Mouse (Mus musculus): ENCODE measurements at regions not wholly inside any gene's neighbourhood (a gene's known extent, or its start where the extent isn't known, plus 50 kb on each side); places are given as distances from the start of the nearest gene placed in this dataset.

DNA sequence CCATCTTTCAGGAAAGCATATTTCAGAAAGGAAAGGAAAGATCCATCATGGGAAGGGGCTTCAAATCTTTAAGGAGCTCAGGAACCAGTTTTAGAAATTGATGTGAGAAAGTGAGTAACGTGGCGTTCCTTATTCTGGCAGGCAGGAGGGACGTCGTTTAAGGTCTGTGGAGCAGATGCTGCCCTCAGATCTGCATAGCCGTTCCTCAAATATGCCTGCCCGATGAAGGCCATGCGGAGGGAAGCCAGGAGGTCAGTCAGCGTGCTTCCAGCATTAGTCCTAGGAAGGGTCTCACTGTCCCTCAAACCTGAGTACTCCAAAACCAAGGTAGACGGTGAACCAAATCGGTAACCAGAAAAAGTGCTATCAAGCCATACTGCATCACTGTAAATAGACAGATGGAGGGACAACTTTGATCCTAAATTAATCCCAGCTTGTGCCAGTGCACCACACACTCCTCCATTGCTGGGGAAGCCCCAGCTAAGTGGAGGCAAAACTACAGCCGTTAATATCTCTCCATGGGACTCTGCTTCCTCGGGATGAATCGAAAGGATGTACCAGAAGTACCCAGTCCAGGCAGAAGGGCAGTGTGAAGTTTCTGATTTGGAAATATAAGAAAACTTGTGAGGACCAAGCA is 428.9 kb downstream of the Efnb2 start:
- ATAC-seq (replicated peaks; ENCODE audit: insufficient number of reproducible peaks, insufficient read depth, low FRiP score, low read depth) = no peak
- H3K27me3 ChIP-seq = no peaks in the 10 kb centered on the region
- H3K9ac ChIP-seq = no peak overlapping the region
- 80% methylated on average over 13 of the region's 13 CpGs for WGBS
- H3K4me3 ChIP-seq = no peak overlapping the region
- no peaks in the 10 kb centered on the region for H3K9me3 ChIP-seq (replicated peaks)
- 0 out of 2 replicates have a peak, but pooled peaks cover 1% of the 10 kb centered on the region for H3K4me1 ChIP-seq (replicated peaks)
- no peak overlapping the region for H3K4me2 ChIP-seq
- H3K27ac ChIP-seq = no peak overlapping the region
- H3K36me3 ChIP-seq = no peaks in the 10 kb centered on the region

DNA sequence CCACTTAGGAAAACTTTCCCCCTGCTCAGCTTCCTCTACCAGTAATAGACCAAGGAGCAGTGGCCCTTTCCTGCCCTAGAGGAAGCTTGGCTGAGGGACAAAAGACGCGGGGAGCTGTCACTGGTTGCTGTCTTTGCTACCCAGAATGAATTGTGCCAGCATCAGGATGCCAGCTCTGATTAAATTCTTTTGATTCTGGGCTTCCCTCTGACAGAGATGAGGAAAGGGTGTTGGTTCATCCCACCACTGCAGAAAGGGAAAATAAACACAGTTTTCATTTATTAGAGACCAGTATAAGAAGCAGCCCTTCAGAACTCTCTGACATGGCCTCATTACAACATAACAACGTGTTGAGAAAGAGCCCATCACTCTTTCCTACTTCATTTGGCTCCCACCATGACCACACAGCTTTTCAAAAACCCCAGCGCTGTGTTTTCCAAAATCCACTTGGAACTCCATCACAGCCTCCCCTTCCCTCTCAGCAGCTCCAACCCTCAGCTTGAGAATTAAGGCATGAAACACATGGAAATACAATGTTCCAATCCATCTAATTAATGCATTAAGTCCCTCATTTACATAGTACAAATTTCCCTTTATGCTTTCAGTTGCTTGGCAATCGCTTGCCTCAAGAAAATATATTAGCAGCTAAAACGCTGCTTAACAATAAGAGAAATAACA is 429.6 kb downstream of the Efnb2 start:
- H3K36me3 ChIP-seq = no peaks in the 10 kb centered on the region
- no peaks in the 10 kb centered on the region for H3K9me3 ChIP-seq (replicated peaks)

DNA sequence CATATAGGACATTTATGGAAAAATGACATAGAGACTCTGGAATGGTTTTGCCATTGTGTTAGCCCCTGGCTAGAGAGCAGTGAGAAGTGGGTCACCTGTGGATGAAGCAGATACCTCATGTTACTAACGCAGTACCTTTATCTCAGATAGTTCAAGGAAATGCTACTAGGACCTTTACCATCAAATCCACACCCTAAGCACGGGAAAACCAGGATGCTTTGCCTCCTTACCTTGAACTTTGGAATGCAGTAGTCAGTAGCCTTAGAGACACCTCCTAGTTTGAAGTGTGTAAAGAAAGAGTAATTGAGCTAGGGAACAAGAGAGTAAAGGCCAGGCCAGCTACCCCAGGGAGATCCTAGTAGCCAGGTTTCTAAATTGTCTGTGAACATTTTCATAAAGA is 435.0 kb downstream of the Efnb2 start:
- no peaks in the 10 kb centered on the region for H3K27me3 ChIP-seq
- H3K4me3 ChIP-seq = no peak overlapping the region
- no peak overlapping the region for H3K27ac ChIP-seq
- no peaks in the 10 kb centered on the region for H3K4me1 ChIP-seq (replicated peaks)
- no peak overlapping the region for H3K9ac ChIP-seq
- H3K9me3 ChIP-seq (replicated peaks) = no peaks in the 10 kb centered on the region
- H3K36me3 ChIP-seq = no peaks in the 10 kb centered on the region
- WGBS = 83% methylated on average over 2 of the region's 2 CpGs
- no peak overlapping the region for H3K4me2 ChIP-seq
- no peak for ATAC-seq (replicated peaks; ENCODE audit: insufficient number of reproducible peaks, insufficient read depth, low FRiP score, low read depth)

More for the DNA sequence above, 429.6 kb downstream of the Efnb2 start:
- Histone ChIP-seq H3K4me2 (no peak overlapping the region), H3K9ac (no peak overlapping the region), H3K27ac (no peak overlapping the region), H3K27me3 (no peaks in the 10 kb centered on the region), H3K4me3 (no peak overlapping the region), H3K4me1 (replicated peaks) (no peaks in the 10 kb centered on the region)
- 64% methylated on average over 6 of the region's 6 CpGs for WGBS
- no peak for ATAC-seq (replicated peaks; ENCODE audit: insufficient number of reproducible peaks, insufficient read depth, low FRiP score, low read depth)

DNA sequence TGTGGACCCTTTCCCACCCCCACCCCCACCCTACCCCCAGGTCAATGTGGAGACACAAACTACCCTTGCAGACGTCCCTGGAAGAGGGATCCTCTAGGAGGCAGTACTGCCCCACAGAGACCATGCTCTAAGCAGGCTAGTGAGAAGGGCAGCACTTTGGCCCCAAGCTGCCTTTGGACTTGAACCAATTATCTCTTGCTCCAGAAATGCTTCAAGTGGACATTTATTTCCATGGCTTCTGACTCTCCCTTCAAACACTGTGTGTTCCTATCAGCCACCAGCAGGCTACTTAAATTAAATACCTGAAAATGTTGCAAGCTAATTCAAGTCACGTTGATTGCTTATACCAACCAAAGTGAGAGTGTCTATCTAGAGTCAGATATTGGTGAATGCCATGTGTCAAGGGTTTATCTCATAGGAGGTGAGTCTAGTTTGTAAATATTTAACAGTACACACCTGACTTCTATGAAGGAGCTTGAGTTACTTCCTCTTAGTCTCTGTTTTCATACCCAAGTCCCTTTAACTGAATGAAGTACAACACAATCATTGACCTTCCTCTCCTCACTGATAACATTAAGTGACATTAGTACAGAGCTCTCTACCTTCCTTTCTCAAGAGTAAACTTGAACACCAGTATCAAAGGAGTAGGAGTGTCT is 435.7 kb downstream of the Efnb2 start:
- Histone ChIP-seq H3K9ac (no peak overlapping the region), H3K27ac (no peak overlapping the region), H3K9me3 (replicated peaks) (no peaks in the 10 kb centered on the region), H3K27me3 (no peaks in the 10 kb centered on the region), H3K36me3 (no peaks in the 10 kb centered on the region), H3K4me1 (replicated peaks) (no peaks in the 10 kb centered on the region), H3K4me2 (no peak overlapping the region), H3K4me3 (no peak overlapping the region)
- ATAC-seq (replicated peaks; ENCODE audit: insufficient number of reproducible peaks, insufficient read depth, low FRiP score, low read depth) = no peak
- 62% methylated on average over 2 of the region's 2 CpGs for WGBS

DNA sequence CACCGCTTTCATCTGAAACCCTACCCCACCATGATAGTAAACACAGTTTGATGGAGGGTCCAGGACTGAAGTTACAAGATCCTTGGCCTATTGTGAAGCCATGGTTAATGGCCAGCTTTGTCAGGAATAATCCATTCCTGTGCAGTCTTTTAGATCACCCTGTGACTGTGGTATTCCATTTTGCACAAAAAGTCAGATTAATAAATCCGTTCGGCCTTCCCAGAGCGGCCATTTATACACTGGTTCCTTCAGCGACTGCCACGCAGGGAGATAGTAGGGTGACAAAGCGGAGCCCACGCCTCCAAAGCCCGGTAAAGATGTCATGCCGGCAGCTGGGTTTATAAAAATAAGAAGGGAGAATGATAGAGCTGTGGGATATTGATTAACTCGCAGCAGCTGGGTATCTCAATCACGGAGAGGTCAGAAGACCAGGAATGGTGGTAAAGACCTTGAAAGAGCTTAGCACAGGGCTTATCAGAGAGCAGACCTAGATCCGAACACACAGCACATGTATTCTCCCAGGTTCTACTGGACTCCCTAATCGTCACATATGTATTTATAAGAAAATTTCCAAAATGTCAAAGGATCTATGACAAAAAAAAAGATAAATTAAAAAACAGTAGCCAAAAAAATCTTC is 440.5 kb downstream of the Efnb2 start:
- H3K36me3 ChIP-seq = no peaks in the 10 kb centered on the region
- H3K4me3 ChIP-seq = no peak overlapping the region
- no peaks in the 10 kb centered on the region for H3K9me3 ChIP-seq (replicated peaks)
- H3K9ac ChIP-seq = no peak overlapping the region
- ATAC-seq (replicated peaks; ENCODE audit: insufficient number of reproducible peaks, insufficient read depth, low FRiP score, low read depth) = no peak
- no peaks in the 10 kb centered on the region for H3K4me1 ChIP-seq (replicated peaks)
- no peak overlapping the region for H3K27ac ChIP-seq
- WGBS = 72% methylated on average over 14 of the region's 14 CpGs
- H3K27me3 ChIP-seq = no peaks in the 10 kb centered on the region; the same call in 1 of the 2 replicates
- H3K4me2 ChIP-seq = no peak overlapping the region

DNA sequence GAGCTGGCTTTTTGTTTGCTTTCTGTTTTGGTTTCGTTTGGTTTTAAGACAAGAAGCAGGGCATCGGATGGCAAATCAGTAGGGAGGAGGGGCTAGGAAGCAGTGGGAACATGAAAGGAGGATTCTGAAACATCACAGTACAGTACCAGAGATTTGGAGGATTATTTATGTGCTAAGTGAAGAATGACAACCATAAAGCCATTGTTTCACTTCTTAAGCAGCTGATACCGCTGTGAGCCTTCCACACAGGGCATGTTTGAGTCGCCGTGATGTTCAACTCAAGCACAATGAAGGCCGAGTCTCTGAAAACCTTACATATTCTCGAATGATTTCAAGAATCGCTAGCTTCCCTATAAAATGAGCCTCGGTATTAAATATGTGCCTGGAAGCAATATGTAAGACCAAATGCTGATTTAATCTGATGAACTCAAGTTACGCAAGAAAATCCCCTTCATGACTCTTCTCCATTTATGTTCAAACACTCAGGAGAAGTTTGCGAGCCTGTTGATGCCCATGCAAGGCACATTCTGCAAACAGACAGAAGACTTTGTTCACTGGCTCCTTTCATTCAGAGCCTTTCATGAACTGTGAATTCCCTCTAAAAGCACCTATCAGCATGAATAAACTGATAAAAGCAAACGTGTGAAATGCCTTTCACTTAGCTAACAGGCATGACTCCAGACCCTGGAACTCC is 441.2 kb downstream of the Efnb2 start:
- Histone ChIP-seq H3K9me3 (replicated peaks) (no peaks in the 10 kb centered on the region), H3K4me3 (no peak overlapping the region), H3K9ac (no peak overlapping the region), H3K4me1 (replicated peaks) (no peaks in the 10 kb centered on the region), H3K4me2 (no peak overlapping the region), H3K27me3 (no peaks in the 10 kb centered on the region; the same call in 1 of the 2 replicates), H3K36me3 (no peaks in the 10 kb centered on the region), H3K27ac (no peak overlapping the region)
- WGBS = 70% methylated on average over 12 of the region's 12 CpGs
- ATAC-seq (replicated peaks; ENCODE audit: insufficient number of reproducible peaks, insufficient read depth, low FRiP score, low read depth) = no peak

DNA sequence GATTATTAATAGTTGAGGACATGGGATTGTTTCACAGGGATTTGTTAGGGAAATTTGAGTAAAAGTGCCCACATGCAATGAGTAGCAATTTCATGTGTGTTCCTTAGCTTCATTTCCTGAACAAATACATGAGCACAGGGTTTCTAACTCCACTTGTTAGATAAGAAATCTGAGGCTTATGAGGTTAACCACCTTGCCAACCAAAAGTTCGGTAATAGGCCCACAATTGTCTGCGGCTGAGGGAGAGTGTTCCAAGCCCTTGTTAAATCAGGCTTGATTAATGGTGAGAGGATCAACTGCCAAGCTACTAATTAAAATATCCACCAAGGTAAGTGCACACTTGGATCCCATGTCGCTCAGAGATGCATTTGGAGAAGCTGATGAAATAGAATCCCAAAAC is 468.0 kb downstream of the Efnb2 start:
- no peaks in the 10 kb centered on the region for H3K9me3 ChIP-seq (replicated peaks)
- H3K4me2 ChIP-seq = no peak overlapping the region
- no peak for ATAC-seq (replicated peaks; ENCODE audit: insufficient number of reproducible peaks, insufficient read depth, low FRiP score, low read depth)
- H3K4me1 ChIP-seq (replicated peaks) = no peaks in the 10 kb centered on the region
- H3K27ac ChIP-seq = no peak overlapping the region
- no peak overlapping the region for H3K4me3 ChIP-seq
- 77% methylated on average over 3 of the region's 3 CpGs for WGBS
- H3K27me3 ChIP-seq = no peaks in the 10 kb centered on the region
- H3K36me3 ChIP-seq = no peaks in the 10 kb centered on the region
- H3K9ac ChIP-seq = no peak overlapping the region

DNA sequence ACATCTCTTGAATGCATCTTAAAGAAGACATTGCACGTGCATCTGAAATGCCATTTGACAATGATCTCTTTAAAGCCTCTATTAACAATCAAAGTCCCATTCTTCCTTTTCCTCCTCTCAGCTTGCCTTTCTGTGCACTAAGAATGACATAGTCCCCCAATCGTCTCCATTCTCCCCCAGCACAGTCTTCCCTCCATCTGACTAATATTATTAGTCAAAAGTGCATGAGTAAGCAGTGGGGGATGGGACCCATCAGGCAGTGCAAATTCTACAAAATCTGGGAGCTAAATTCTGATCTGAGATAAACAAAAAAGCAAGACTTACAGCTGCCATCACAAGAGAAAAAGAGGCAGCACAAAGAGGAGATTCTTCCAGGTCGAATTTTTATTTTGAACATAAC is 475.0 kb downstream of the Efnb2 start:
- ATAC-seq (replicated peaks; ENCODE audit: insufficient number of reproducible peaks, insufficient read depth, low FRiP score, low read depth) = no peak
- Histone ChIP-seq H3K4me2 (no peak overlapping the region), H3K27ac (no peak overlapping the region), H3K9me3 (replicated peaks) (no peaks in the 10 kb centered on the region), H3K4me1 (replicated peaks) (peaks cover 3% of the 10 kb centered on the region), H3K9ac (no peak overlapping the region), H3K27me3 (no peaks in the 10 kb centered on the region), H3K36me3 (no peaks in the 10 kb centered on the region), H3K4me3 (no peak overlapping the region)
- WGBS = 66% methylated on average over 3 of the region's 3 CpGs

DNA sequence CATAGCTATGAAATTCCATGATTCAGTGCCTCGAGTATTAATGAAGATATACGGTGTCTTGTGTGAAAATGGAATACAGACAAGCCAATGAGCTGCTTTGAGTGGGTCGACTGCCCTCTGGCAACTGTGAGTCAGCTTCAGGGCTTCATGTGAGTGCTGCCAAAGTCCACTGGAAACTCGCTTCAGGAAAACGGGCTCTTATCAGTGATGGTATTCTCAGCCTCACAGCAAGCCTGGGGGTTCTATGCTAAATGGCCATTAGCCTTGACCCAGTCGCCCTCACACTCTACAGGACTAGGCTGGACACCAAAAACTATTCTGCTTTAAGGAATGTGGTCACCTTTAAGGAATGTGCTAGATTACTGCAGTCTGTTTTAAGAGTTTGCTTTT is 477.8 kb downstream of the Efnb2 start:
- 31% methylated on average over 6 of the region's 6 CpGs for WGBS
- Histone ChIP-seq H3K36me3 (no peaks in the 10 kb centered on the region), H3K9ac (no peak overlapping the region), H3K27ac (no peak overlapping the region), H3K9me3 (replicated peaks) (no peaks in the 10 kb centered on the region), H3K27me3 (no peaks in the 10 kb centered on the region), H3K4me2 (no peak overlapping the region), H3K4me3 (no peak overlapping the region), H3K4me1 (replicated peaks) (peaks cover 3% of the 10 kb centered on the region)
- no peak; the same call in 1 of the 2 replicates for ATAC-seq (replicated peaks; ENCODE audit: insufficient number of reproducible peaks, insufficient read depth, low FRiP score, low read depth)

DNA sequence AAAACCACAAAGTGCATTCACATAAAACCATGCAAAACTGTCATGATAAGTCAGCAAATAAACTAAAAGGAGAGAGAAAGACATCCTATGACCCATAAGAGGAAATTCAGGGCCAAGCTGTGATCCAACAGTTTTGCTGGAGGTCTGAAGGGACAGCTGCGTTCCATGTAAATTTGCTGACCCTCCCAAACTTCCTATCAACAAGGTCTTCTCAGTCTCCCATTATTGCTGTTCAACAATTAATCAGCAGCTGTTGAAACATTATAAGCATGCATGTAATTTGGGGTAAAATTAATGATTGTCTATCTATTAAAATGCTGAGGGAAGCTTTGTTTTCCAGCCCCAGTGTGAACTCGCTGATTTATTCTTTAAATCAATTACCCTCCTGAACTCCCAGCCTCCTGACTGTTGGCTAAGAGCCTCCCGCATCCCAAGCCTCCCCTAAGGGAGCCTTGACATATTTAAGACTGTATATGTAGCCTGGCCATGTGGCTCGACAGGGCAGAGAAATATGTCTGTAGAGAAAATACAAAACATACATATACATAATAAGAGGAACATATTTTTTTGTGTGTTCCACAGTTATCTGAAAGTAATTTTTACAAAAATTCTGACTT is 478.3 kb downstream of the Efnb2 start:
- WGBS = 61% methylated on average over 4 of the region's 4 CpGs
- H3K4me2 ChIP-seq = no peak overlapping the region
- H3K27me3 ChIP-seq = no peaks in the 10 kb centered on the region
- no peak overlapping the region for H3K4me3 ChIP-seq
- no peak overlapping the region for H3K9ac ChIP-seq
- no peak overlapping the region for H3K27ac ChIP-seq
- no peaks in the 10 kb centered on the region for H3K36me3 ChIP-seq
- peaks cover 3% of the 10 kb centered on the region for H3K4me1 ChIP-seq (replicated peaks)
- no peak for ATAC-seq (replicated peaks; ENCODE audit: insufficient number of reproducible peaks, insufficient read depth, low FRiP score, low read depth)
- no peaks in the 10 kb centered on the region for H3K9me3 ChIP-seq (replicated peaks)

DNA sequence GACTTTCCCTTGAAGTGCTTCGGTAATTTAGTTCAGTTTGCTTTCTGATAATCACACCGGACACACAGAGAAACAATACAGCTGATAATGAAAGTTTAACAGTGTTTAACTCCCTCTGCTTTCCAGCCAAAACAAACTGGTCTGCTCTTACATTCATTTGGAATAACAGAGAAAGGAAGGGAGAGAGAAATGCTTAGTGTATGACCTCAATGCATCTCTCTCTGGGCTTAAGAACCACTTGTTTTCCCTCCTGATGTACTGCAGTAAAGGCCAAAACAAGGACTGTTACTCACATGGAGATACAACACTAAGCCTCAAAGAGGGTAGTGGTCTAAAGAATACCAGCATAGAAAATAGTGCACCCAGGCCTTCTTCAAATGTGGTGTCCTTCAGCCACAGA is 478.9 kb downstream of the Efnb2 start:
- Histone ChIP-seq H3K9ac (no peak overlapping the region), H3K4me2 (no peak overlapping the region), H3K27me3 (no peaks in the 10 kb centered on the region), H3K27ac (no peak overlapping the region), H3K4me3 (no peak overlapping the region), H3K36me3 (no peaks in the 10 kb centered on the region), H3K9me3 (replicated peaks) (no peaks in the 10 kb centered on the region), H3K4me1 (replicated peaks) (peaks cover 3% of the 10 kb centered on the region)
- WGBS = 34% methylated on average over 2 of the region's 2 CpGs
- no peak; the same call in 1 of the 2 replicates for ATAC-seq (replicated peaks; ENCODE audit: insufficient number of reproducible peaks, insufficient read depth, low FRiP score, low read depth)

Data from heart, embryonic 15.5 days (tissue).